Mouse (Mus musculus): Measurements from ENCODE around the gene Ccpg1.

The Ccpg1 gene

DNA sequence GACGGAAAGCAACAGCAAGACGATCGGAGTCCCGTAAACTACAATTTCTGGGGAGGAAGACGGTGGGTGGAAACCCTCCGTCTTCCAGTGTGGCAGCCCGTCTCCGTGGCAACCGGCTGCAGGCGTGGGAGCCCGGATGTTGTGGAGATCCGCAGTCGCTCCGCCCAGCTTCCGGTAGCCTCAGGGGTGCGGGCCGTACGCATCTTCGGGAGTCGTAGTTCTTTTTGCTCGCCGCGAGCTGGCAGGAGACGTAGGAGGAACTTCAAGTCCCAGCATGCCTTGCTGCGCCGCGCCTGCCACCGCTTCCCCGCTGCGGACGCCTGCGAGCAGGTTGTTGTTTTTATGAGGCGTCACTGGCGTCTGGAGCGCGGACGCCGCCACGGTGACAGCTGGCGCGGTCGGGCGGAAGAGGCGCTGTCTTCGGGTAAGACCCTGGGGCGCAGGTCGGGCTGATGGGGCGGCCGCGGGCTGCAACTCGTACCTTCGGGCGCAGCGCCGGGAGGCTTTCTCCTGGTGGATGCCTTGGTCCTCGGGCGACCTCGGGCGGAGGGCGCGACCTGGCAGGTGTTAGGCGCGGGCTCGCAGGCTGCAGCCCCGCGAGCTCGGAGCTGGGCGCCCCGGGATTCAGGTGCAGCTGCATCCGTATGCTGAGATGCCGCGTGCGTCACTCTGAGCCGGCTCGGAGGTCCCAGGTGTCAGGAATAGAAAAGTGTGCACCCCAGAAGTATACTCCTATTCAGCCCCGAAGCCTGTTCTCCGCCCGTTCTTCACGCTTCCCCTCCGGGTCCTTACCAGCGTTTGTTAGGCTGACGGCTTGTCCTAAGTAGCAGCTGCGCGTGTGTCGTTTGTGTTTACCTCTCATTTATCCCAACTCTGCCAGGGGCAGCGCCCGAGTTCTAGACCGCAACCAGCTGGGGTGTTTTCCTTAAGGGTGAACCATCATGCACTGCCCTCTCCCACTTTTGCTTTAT is at the start of gene Ccpg1, which contains the start of gene Ccpg1os:
Gene Ccpg1 (plus strand): TSS at position 180 of the 971 bp plus-strand sequence.
Gene Ccpg1os (minus strand): TSS at position 133 of the 971 bp plus-strand sequence.
- no peaks in the 10 kb centered on the region for H3K27me3 ChIP-seq (ENCODE audit: control insufficient read depth, insufficient read depth, low read length, poor library complexity, severe bottlenecking)
- H3K36me3 ChIP-seq (ENCODE audit: control insufficient read depth, insufficient read depth, low read length, poor library complexity, severe bottlenecking), result no peaks in the 10 kb centered on the region
- DNase-seq (ENCODE audit: low read depth, low spot score), result peak; percentile 97

DNA sequence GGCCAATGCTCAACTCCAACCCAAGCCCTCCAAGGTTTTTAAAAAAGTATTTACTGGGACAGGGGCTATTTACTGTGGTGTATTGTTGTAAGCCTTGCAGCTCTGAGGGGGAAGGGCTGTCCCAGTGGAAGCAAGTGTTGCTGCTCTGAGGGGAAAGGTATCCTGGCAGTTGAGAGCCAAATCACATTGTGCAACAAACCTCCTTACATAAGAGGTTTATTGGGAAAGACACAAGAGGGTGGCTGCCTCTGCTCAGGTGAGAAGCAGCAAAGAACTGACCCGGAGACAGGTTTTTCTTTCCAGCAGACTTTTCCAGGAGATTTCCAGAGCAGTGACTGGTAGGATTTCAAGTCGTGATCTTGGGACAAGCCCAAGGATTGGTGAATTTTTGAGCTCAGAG is 48.9 kb upstream of the Ccpg1 start:
- Histone ChIP-seq H3K27me3 (ENCODE audit: control insufficient read depth, insufficient read depth, low read length, poor library complexity, severe bottlenecking) (no peaks in the 10 kb centered on the region; the same call in 1 of the 2 replicates), H3K36me3 (ENCODE audit: control insufficient read depth, insufficient read depth, low read length, poor library complexity, severe bottlenecking) (no peaks in the 10 kb centered on the region)
- no peak for DNase-seq (ENCODE audit: low read depth, low spot score)

DNA sequence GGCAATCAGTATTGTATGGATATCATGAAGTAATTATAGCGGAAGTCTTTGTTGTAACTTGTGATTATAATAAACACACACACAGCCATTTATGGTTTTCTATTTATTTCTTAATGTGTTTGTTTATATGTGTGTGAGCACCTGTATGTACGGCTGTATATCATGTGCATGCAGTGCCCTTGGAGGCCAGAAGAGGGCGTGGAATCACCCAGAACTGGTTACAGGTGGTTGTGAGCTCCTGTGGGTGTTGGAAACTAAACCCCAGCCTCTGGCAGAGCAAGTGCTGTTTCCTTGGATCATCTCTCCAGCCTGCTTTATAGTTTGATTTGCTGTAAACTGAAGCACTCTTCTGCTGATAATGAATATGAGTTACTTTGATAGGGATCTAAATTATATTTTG is 41.8 kb upstream of the Ccpg1 start:
- Histone ChIP-seq H3K27me3 (ENCODE audit: control insufficient read depth, insufficient read depth, low read length, poor library complexity, severe bottlenecking) (no peaks in the 10 kb centered on the region), H3K36me3 (ENCODE audit: control insufficient read depth, insufficient read depth, low read length, poor library complexity, severe bottlenecking) (no peaks in the 10 kb centered on the region)
- DNase-seq (ENCODE audit: low read depth, low spot score), result peak; percentile 19

DNA sequence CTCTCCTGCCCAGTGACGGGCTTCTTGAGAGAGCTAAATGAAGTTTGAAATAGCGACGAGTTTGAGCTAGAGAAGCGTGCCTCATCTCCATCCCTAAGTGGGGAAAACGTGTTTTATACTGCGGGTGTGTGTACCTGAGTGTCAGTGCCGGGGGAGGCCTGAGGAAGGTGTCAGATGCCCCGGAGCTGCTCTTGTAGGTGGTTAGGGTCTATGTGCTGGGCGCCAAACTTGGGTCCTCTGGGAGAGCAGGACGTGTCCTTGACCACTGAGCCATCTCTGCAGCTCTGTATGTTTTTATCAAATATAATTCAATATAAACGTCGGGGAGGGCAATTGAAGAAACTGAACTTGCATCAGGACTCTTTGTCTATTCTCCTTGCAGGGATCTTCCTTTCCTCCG is 40.9 kb upstream of the Ccpg1 start:
- no peak for DNase-seq (ENCODE audit: low read depth, low spot score)
- no peaks in the 10 kb centered on the region for H3K27me3 ChIP-seq (ENCODE audit: control insufficient read depth, insufficient read depth, low read length, poor library complexity, severe bottlenecking)
- no peaks in the 10 kb centered on the region for H3K36me3 ChIP-seq (ENCODE audit: control insufficient read depth, insufficient read depth, low read length, poor library complexity, severe bottlenecking)

DNA sequence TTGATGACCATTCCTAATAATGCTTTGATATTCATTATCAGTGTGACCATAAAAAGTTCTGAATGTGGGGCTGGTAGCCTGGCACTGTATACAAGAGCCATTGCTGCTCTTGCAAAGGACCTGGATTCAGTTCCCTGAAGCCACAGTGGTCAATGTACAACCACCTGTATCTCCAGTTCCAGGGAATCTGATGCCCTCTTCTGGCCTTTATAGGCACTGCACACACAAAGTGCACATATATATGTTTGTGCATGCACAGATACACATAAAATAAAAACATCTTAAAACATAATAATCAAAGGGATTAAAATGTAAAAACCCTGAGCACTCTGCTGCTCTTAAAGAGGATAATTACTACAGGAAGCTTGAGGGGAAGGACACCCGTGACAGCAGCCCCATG is 38.2 kb upstream of the Ccpg1 start:
- Histone ChIP-seq H3K27me3 (ENCODE audit: control insufficient read depth, insufficient read depth, low read length, poor library complexity, severe bottlenecking) (no peaks in the 10 kb centered on the region), H3K36me3 (ENCODE audit: control insufficient read depth, insufficient read depth, low read length, poor library complexity, severe bottlenecking) (no peaks in the 10 kb centered on the region)
- DNase-seq (ENCODE audit: low read depth, low spot score), result no peak

DNA sequence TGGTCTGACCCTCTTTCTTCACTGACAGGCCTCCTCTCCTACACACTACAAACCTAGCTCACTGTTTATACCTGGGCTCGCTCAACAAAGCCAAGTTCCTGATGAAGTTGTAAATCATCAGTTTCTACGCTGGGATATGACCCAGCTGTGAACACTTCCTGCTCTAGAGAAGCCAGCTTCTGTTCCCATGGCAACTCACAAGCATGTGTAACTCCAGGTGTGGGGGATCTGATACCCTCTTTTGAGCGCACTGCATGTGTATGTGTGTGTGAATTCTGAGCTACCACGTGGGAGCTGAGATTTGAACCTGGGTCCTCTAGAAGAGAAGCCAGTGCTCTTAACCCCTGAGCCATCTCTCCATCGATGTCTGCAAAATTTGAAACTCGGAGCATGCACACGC is 35.7 kb upstream of the Ccpg1 start:
- no peak for DNase-seq (ENCODE audit: low read depth, low spot score)
- H3K27me3 ChIP-seq (ENCODE audit: control insufficient read depth, insufficient read depth, low read length, poor library complexity, severe bottlenecking), result no peaks in the 10 kb centered on the region
- no peaks in the 10 kb centered on the region for H3K36me3 ChIP-seq (ENCODE audit: control insufficient read depth, insufficient read depth, low read length, poor library complexity, severe bottlenecking)

DNA sequence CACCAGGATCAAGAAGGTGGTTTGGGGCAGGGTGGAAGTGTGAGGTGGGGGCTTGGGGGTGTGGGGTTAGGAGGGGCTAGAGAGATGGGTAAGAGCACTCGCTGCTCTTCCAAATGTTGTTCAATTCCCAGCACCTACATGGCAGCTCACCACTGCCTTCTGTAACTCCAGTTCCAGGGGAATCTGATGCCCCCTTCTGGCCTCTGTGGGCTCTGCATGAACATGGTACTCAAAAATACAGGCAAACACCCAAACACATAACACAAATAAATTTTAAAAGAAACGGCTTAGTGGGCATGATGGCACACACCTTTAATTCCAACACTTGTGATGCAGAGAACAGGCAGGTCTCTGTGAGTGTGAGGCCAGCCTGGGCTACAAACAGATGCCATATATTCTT is 30.5 kb upstream of the Ccpg1 start:
- no peaks in the 10 kb centered on the region for H3K27me3 ChIP-seq (ENCODE audit: control insufficient read depth, insufficient read depth, low read length, poor library complexity, severe bottlenecking)
- peak; percentile 38 for DNase-seq (ENCODE audit: low read depth, low spot score)

DNA sequence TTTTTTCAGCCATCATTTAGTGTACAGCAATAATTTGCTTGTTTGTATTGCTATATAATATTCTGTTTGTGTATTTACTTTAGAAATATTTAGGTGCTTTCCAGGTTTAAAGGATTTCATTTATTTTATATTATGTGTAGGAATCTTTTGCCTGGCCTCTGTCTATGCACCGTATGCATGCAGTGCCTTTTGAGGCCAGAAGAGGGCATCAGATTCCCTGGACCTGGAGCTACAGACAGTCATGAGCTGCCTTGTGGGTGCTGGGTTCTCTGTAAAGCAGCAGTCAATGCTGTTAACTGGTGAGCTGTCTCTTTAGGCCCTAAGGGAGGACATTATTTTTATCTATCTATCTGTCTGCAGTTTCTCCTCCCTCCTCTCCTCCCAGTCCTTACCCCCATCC is 29.7 kb upstream of the Ccpg1 start:
- Histone ChIP-seq H3K36me3 (ENCODE audit: control insufficient read depth, insufficient read depth, low read length, poor library complexity, severe bottlenecking) (no peaks in the 10 kb centered on the region), H3K27me3 (ENCODE audit: control insufficient read depth, insufficient read depth, low read length, poor library complexity, severe bottlenecking) (no peaks in the 10 kb centered on the region)
- DNase-seq (ENCODE audit: low read depth, low spot score), result peak; percentile 76

More for the DNA sequence above, 30.5 kb upstream of the Ccpg1 start:
- H3K36me3 ChIP-seq (ENCODE audit: control insufficient read depth, insufficient read depth, low read length, poor library complexity, severe bottlenecking), result no peaks in the 10 kb centered on the region

DNA sequence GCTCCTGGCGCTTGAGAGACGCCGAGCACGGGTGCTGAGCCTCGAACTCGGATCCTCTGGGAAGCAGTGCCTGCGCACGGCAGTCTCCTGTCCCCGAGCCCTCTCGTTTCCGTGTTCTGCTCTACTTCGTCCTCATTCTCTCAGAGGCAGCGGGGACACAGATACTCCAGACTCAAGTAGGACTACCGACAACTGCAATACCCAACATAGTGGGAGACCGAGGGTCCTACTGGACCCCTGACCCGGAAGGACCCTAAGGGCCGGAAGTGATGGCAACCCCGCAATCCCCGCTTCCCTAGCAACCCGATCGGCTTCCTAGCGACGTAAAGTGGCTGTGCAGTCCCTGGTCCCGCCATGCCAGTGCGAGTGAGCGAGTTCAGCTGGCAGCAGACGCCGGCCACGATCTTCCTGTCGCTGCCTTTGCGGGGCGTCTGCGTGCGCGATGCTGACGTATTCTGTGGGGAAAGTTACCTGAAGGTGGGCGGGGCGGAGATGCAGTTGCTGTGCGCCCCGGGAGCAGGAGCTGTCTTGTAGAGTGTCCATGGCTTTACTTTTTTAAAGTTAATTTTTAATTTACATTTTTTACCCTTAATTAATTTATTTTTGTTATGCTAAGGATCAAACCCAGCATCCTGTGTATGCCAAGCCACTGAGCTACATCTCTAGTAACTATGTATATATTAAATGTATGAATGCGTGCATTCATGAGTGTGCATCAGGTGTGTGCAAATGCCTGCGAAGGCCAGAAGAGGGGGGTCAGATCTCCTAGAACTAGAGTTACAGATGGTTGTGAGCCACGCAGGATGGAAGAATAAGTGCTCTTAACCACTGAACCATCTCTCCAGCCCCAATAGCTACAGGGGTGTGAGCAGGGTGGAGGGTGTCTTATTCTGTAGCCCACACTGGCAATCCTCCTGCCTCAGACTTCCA is 26.4 kb upstream of the Ccpg1 start, which contains the start of the genes Dyx1c1 and Gm44503:
Gene Dyx1c1 (plus strand): TSS at position 265 of the 930 bp plus-strand sequence.
Gene Gm44503 (plus strand): TSS at position 332 of the 930 bp plus-strand sequence.
- no peaks in the 10 kb centered on the region for H3K27me3 ChIP-seq (ENCODE audit: control insufficient read depth, insufficient read depth, low read length, poor library complexity, severe bottlenecking)
- peak; percentile 89 for DNase-seq (ENCODE audit: low read depth, low spot score)

DNA sequence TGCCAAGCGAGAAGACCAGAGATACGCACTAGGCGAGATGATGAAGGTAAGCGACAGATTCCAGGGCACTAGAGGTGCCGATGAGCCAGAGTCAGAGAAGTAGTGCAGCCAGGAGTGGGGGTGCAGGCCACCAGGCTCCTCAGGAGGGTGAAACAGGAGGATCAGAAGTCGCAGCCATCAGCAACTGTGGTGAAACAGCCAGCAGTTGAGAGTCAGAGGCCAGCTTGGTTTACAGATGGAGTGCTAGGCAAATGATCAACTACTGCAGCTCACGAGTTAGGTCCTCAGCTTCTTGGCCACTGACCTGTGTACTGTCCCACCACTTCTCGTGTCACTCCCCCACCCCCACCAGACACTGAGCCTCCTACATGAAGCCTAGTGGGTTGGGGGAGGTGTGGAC is 23.9 kb upstream of the Ccpg1 start:
- H3K27me3 ChIP-seq (ENCODE audit: control insufficient read depth, insufficient read depth, low read length, poor library complexity, severe bottlenecking), result no peaks in the 10 kb centered on the region
- H3K36me3 ChIP-seq (ENCODE audit: control insufficient read depth, insufficient read depth, low read length, poor library complexity, severe bottlenecking), result no peaks in the 10 kb centered on the region
- no peak for DNase-seq (ENCODE audit: low read depth, low spot score)

More for the DNA sequence above, 26.4 kb upstream of the Ccpg1 start, which contains the start of the genes Dyx1c1 and Gm44503:
- H3K36me3 ChIP-seq (ENCODE audit: control insufficient read depth, insufficient read depth, low read length, poor library complexity, severe bottlenecking), result no peaks in the 10 kb centered on the region

DNA sequence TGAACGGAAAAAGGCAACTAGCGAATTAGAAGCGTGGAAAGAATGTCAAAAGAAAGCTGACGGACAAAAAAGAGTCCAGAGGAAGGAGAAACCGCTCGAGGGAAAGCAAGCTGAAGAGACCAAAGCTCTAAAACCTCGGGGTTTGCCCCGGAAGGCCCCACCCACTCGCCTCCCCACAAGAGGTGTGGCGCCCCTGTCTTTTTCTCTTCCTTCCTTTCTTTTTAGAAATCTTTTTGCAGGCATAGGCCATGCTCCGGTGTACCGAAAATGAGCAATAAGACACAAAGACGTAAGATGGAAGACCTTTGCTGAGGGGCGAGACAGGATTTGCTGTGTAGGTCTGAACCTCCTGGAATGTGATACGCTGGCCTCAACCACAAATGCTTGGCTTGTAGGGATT is 23.3 kb upstream of the Ccpg1 start:
- peak; percentile 45 for DNase-seq (ENCODE audit: low read depth, low spot score)
- H3K27me3 ChIP-seq (ENCODE audit: control insufficient read depth, insufficient read depth, low read length, poor library complexity, severe bottlenecking), result no peaks in the 10 kb centered on the region
- no peaks in the 10 kb centered on the region for H3K36me3 ChIP-seq (ENCODE audit: control insufficient read depth, insufficient read depth, low read length, poor library complexity, severe bottlenecking)

DNA sequence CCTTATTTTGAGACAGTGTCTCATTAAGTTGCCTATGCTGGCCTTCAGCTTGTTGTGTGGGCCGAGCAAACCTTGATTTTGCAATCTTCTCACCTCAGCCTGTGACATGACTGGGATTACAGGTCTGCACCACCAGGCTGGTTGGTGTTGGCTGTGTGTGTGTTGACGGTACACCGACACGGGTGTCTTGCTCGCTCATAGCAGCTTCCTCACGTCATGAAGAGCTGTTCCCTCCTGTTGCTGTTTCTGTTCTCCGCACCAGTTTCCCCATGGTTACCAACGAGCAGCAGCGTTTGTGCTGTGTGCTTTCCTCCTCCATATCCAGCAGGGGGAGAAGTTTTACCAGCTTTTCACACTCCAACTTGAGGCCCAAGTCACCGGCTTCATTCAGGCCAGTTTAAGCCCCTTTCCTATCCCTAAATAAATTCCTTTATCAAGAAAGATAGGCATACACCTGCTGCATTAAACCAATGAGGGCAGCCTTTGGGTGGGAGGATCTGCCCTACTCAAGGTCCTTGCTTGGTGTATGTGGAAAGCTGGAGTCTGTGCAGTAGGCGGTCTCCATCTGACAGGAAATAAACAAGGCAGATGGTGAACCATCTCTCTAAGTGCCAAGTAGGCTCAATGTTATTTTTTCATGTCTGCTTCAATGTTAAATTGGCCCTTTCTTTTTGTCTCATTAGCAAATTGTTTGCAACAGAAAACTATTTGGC is 16.7 kb upstream of the Ccpg1 start:
- peak; percentile 78 for DNase-seq (ENCODE audit: low read depth, low spot score)
- Histone ChIP-seq H3K36me3 (ENCODE audit: control insufficient read depth, insufficient read depth, low read length, poor library complexity, severe bottlenecking) (no peaks in the 10 kb centered on the region), H3K27me3 (ENCODE audit: control insufficient read depth, insufficient read depth, low read length, poor library complexity, severe bottlenecking) (no peaks in the 10 kb centered on the region)

DNA sequence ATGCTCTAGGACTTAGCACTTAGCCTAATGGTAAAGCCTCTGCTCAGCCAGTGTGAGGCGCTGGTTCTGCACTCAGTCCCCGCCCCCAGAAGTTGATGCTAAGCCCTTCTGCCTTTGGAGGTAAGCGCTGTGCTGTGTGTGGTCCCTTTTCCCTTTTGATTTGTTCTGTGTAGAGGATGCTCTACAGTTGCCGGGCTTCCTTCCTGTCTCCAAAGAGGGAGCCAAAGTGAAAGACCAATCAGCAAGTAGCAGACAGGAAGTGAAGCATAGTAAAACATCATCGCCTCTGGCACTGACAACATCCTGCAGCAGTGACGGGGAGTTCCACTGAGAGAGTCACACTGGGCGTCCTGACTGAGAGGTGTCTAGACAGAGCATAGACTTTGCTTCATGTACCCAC is 15.4 kb upstream of the Ccpg1 start:
- peak; percentile 54 for DNase-seq (ENCODE audit: low read depth, low spot score)
- Histone ChIP-seq H3K36me3 (ENCODE audit: control insufficient read depth, insufficient read depth, low read length, poor library complexity, severe bottlenecking) (no peaks in the 10 kb centered on the region), H3K27me3 (ENCODE audit: control insufficient read depth, insufficient read depth, low read length, poor library complexity, severe bottlenecking) (no peaks in the 10 kb centered on the region)

DNA sequence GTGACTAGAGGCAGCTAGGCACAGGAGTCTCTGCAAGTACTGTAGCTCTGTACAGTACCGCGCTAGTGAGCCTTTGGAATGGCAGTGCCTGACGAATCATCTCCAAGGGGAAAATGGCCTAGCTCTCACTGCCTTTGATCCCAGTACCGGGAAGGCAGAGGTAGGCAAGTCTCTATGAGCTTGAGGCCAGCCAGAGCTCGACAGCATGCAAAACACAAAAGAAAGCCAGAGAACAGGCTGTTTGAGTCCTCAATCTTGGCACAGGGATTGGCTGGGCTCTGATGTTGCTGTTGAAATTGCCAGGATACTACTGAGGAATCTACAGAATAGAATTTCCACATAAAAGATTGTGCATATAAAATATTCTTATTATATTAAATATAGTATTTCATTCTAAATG is 12.8 kb upstream of the Ccpg1 start:
- no peaks in the 10 kb centered on the region for H3K36me3 ChIP-seq (ENCODE audit: control insufficient read depth, insufficient read depth, low read length, poor library complexity, severe bottlenecking)
- no peaks in the 10 kb centered on the region for H3K27me3 ChIP-seq (ENCODE audit: control insufficient read depth, insufficient read depth, low read length, poor library complexity, severe bottlenecking)
- no peak for DNase-seq (ENCODE audit: low read depth, low spot score)

Measured in splenic B cell, adult 2 months (primary cell).